Mouse (Mus musculus) stomach, embryonic 15.5 days (tissue): ENCODE results near the gene Prrc2c. TPM values are rescaled to one million over a fixed set of nuclear protein-coding genes. Genes with fewer than 3 reads are reported as not detected.
A peak's percentile ranks its signal among the peaks of the same experiment; 100 is the strongest.
"Not testable (repeated sequence)": the region's sequence is repeated elsewhere in the genome, so short reads cannot be mapped to it uniquely, and the experiment has no call there.

Source experiments
- ATAC-seq: fragments of 200-750 bp; cut with Nextera tagmentation; 2 replicates; pipeline ENCODE4 v1.8.0; 2017; ENCODE audit warnings: low read depth, moderate number of reproducible peaks, moderate TSS enrichment; ENCODE audit not compliant: insufficient read depth, low FRiP score
- H3K27ac ChIP-seq: fragments of 300-500 bp; sonication (generic); 2 replicates; pipeline ENCODE4 v1.5.1; 2015; ENCODE audit warnings: mild to moderate bottlenecking, inconsistent platforms
- H3K27me3 ChIP-seq: fragments of 300-500 bp; sonication (generic); replicated peaks from 2 replicates; pipeline ENCODE4 v1.6.1; 2015; ENCODE audit warnings: inconsistent platforms
- H3K36me3 ChIP-seq: fragments of 300-500 bp; sonication (generic); 2 replicates; pipeline ENCODE4 v1.6.1; 2015; ENCODE audit warnings: inconsistent platforms
- H3K4me1 ChIP-seq: fragments of 300-500 bp; sonication (generic); 2 replicates; pipeline ENCODE4 v1.6.1; 2015; ENCODE audit warnings: inconsistent platforms
- H3K4me2 ChIP-seq: fragments of 300-500 bp; sonication (generic); 2 replicates; pipeline ENCODE4 v1.6.1; 2015; ENCODE audit warnings: mild to moderate bottlenecking, inconsistent platforms
- H3K4me3 ChIP-seq: fragments of 300-500 bp; sonication (generic); replicated peaks from 2 replicates; pipeline ENCODE4 v1.5.1; 2015; ENCODE audit warnings: inconsistent platforms
- H3K9ac ChIP-seq: fragments of 300-500 bp; sonication (generic); 2 replicates; pipeline ENCODE4 v1.6.1; 2015; ENCODE audit warnings: inconsistent platforms
- H3K9me3 ChIP-seq: fragments of 300-500 bp; sonication (generic); 2 replicates; pipeline ENCODE4 v1.6.1; 2016; ENCODE audit warnings: inconsistent platforms
- WGBS: fragments of 180-500 bp; shearing (Covaris S2); methylation state at CpG from one replicate; pipeline ENCODE4 v1.1.7; 2015; 5-methylcytosine and 5-hydroxymethylcytosine counted together
- polyA plus RNA-seq: library from polyadenylated mRNA; unstranded; fragments of >200 nt; fragmentation: Nextera tagmentation; extraction: Ambion mirVana; gene quantifications from 2 replicates; pipeline ENCODE4 v1.2.1, GENCODE M21; 2015

Prrc2c gene
- polyA plus RNA-seq, 1 experiment from 2014 or later = 144 TPM

DNA sequence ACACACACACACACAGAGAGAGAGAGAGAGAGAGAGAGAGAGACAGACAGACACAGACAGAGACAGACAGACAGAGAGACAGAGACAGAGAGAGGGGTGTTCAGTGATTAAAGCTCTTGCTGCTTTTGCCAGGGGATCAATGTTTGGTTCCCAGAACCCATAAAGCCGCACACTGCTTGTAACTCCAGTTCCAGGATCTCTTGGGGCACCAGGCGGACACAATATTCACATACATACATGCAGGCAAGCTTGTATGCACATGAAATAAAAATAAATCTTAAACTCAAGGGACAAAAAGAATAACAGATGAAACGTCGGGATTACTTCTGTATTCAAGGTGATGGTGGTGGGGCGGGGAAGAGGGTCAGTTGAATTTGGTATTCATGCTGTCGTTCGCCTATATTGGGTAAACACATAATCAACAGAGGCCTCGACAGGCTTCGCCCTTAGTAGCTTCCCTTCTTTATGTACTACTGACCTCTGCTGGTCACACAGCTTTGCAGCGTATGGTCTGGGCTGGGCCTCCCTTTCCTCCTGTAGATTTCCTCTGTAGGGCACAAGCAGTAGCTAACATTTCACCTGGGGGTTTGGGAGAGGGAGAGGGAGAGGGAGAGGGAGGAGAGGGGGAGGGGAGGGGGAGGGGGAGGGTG is 75.4 kb downstream of the Prrc2c start:
- Histone ChIP-seq H3K27me3 (no peaks in the 10 kb centered on the region), H3K9me3 (no peaks in the 10 kb centered on the region), H3K4me3 (no peak overlapping the region), H3K4me1 (no peaks in the 10 kb centered on the region), H3K4me2 (no peak overlapping the region; the same call in 1 of the 2 replicates), H3K36me3 (no peaks in the 10 kb centered on the region), H3K27ac (no peak overlapping the region), H3K9ac (no peak overlapping the region)
- 10% methylated on average over 10 of the region's 10 CpGs for whole genome bisulfite sequencing
- peak; percentile 91 for ATAC-seq

DNA sequence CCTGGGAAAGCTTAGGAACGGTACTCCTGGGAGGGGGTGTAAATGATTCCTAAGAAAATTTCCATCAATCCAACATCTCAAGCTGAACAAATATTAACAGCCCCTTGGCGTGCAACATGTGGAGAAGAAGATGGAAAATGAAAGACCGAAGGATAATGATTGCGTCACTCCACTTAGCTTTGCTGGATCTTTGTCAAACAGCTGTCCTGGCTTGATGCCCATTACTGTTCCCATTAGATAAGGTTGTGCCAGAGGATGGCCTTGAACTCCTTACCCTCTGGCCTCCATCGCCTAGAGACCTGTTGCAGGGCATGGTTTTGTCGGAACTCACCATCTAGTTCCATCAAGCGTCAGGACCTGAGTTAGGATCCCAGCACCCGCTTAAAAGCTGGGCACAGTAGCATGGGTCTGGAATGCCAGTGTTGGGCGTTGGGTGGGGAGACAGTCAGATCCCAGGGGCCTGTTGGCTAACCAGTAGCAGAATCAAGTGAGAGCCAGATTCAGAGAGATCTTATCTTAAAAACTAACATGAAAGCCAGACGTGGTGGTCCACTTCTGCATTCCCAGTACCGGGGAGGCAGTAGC is 80.0 kb downstream of the Prrc2c start:
- Histone ChIP-seq H3K27ac (no peak overlapping the region), H3K9me3 (no peaks in the 10 kb centered on the region), H3K4me3 (no peak overlapping the region), H3K9ac (no peak overlapping the region), H3K4me2 (no peak overlapping the region), H3K36me3 (no peaks in the 10 kb centered on the region), H3K27me3 (no peaks in the 10 kb centered on the region), H3K4me1 (no peaks in the 10 kb centered on the region)
- ATAC-seq = no peak
- WGBS = 78% methylated on average over 11 of the region's 11 CpGs

DNA sequence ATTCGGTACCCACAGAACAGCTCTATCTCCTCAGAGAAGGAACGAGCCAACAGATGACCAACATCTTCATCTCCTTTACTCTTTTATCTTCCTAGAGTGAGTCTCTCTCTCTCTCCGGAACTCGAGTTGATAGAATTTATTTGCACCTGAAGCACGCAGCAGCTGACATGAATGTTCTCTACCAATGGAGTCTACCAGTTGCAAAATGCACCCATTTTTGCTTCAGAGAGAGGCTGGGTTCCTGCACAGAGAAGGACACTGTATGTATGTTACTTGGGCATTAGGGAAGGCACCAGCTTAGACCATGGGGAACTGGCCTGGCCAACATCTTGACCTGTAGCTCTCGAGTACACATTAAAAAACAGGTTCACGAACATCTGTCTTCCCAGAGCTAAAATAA is 82.2 kb downstream of the Prrc2c start, which contains the start of gene Myocos:
Gene Myocos (minus strand): TSS at position 101 of the 400 bp plus-strand sequence.
- Histone ChIP-seq H3K27ac (no peak within 1 kb of the TSS), H3K9me3 (no peaks in the 10 kb centered on the region), H3K4me1 (no peaks in the 10 kb centered on the region), H3K4me2 (no peak within 1 kb of the TSS), H3K4me3 (no peak within 1 kb of the TSS), H3K9ac (no peak within 1 kb of the TSS), H3K27me3 (no peaks in the 10 kb centered on the region), H3K36me3 (no peaks in the 10 kb centered on the region)
- no peak for ATAC-seq
- WGBS = 89% methylated on average over 7 of the region's 7 CpGs

DNA sequence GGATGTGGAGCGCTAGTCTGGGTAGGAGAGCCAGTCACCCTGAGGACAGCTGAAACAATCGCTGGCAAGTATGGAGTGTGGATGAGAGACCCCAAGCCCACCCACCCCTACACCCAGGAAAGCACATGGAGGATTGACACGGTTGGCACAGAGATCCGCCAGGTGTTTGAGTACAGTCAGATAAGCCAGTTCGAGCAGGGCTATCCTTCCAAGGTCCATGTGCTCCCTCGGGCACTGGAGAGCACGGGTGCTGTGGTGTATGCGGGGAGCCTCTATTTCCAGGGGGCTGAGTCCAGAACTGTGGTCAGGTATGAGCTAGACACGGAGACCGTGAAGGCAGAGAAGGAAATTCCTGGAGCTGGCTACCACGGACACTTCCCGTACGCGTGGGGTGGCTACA is 91.9 kb downstream of the Prrc2c start:
- H3K27ac ChIP-seq = no peak overlapping the region
- H3K36me3 ChIP-seq = no peaks in the 10 kb centered on the region
- 93% methylated on average over 14 of the region's 14 CpGs for WGBS
- no peak for ATAC-seq
- H3K9ac ChIP-seq = no peak overlapping the region
- H3K27me3 ChIP-seq = no peaks in the 10 kb centered on the region
- no peaks in the 10 kb centered on the region for H3K9me3 ChIP-seq
- no peaks in the 10 kb centered on the region for H3K4me1 ChIP-seq
- H3K4me2 ChIP-seq = no peak overlapping the region
- no peak overlapping the region for H3K4me3 ChIP-seq

DNA sequence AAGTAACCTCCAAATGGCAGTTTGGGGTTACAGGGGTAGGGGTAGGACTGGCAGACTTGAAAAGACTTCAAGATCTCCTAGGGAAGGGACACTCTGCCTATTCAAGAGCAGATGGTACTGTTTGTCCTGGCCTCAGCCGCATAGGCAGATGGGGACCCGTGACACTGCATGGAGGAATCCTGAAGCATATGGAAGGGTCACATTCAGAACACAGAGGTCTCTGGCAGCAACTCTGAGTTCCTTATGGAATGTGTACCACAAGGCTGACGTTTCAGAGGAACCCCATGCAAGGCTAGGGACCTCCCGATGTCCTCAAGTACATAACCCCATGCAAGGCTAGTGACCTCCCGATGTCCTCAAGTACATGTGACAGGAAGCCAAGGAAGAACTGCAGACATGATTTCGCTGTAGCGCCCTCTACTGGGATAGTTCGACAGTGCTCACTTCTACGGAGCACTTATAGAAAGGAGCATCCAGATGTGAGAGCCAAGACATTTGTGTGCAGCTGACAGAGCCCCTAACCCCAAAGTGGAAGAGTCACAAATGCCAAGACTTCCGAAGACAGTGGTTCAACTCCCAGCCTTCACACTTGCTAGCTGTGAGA is 94.2 kb downstream of the Prrc2c start:
- Histone ChIP-seq H3K9ac (no peak overlapping the region), H3K9me3 (no peaks in the 10 kb centered on the region), H3K4me1 (no peaks in the 10 kb centered on the region), H3K27me3 (no peaks in the 10 kb centered on the region), H3K4me2 (no peak overlapping the region), H3K27ac (no peak overlapping the region), H3K4me3 (no peak overlapping the region), H3K36me3 (no peaks in the 10 kb centered on the region)
- ATAC-seq = no peak
- 77% methylated on average over 10 of the region's 10 CpGs for WGBS

DNA sequence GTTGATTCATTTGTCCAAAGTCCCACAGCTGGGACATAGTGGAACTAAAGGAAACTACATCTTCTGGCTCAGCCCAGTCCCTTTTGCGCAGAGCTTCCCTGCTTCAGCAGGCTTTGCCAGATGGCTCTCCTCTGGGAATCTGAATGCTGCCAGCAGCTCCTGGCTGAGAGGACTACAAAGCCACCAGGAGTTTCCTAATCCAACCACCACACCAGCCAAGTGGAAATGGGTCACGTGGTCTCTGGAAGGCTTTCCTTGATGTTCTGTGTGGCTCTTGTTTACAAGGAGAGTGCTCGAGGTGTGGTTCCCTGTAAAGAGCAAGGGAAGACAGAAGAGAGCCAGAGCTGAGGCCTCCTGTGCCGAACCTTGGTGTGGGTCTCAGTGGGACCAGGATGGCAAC is 96.6 kb downstream of the Prrc2c start:
- H3K9me3 ChIP-seq = no peaks in the 10 kb centered on the region
- no peak overlapping the region for H3K4me3 ChIP-seq
- H3K36me3 ChIP-seq = no peaks in the 10 kb centered on the region
- no peak overlapping the region for H3K27ac ChIP-seq
- no peak overlapping the region for H3K9ac ChIP-seq
- H3K4me1 ChIP-seq = no peaks in the 10 kb centered on the region
- H3K27me3 ChIP-seq = no peaks in the 10 kb centered on the region
- ATAC-seq = no peak
- 35% methylated on average over 4 of the region's 4 CpGs for WGBS
- no peak overlapping the region for H3K4me2 ChIP-seq

DNA sequence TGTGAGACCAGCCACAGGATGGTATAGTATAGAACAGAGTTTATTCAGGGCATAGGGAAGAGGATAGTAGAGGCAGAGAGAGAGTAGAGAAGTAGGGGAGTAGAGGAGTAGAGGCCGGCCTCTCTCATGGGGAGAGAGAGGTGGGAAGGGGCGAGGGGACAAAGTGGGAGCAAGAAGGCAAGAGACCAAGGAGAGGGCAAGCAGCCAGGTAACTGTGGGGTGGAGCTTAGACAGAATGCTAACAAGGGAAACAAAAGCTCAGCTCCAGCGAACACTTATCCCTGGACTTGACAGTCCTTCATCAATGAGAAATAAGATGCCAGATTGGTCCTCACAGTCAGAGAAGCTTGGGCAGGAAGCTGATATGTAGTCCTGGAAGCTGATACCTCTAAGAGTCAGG is 97.8 kb downstream of the Prrc2c start:
- WGBS = 81% methylated on average over 3 of the region's 3 CpGs

DNA sequence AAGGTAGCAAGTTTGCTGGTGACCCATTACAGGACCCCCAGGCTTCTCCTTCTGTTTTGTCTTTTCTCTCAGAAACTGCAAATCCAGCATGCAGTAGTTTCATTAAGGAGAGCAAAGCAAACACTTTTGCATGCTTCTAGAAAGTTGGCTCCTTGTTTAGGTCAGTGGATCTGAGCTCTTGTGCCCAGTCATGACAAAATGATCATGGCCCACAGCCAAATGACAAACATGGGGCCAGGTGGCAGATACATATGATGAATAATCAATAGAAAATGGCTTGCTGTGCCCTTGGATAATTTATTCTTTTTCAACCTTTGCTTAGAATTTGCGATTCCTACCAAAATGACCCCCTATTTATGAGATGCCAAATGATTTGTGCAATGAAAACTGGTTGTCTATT is 100.5 kb downstream of the Prrc2c start:
- Histone ChIP-seq H3K9me3 (no peaks in the 10 kb centered on the region), H3K9ac (no peak overlapping the region), H3K4me3 (no peak overlapping the region), H3K27me3 (no peaks in the 10 kb centered on the region), H3K4me1 (no peaks in the 10 kb centered on the region), H3K36me3 (no peaks in the 10 kb centered on the region), H3K27ac (no peak overlapping the region), H3K4me2 (no peak overlapping the region)
- no peak for ATAC-seq
- WGBS = 83% methylated on average over 1 of the region's 1 CpGs

More for the DNA sequence above, 97.8 kb downstream of the Prrc2c start:
- H3K27me3 ChIP-seq = no peaks in the 10 kb centered on the region
- no peaks in the 10 kb centered on the region for H3K36me3 ChIP-seq
- no peak for ATAC-seq
- H3K9ac ChIP-seq = no peak overlapping the region
- H3K4me2 ChIP-seq = no peak overlapping the region
- H3K9me3 ChIP-seq = no peaks in the 10 kb centered on the region
- no peaks in the 10 kb centered on the region for H3K4me1 ChIP-seq
- no peak overlapping the region for H3K4me3 ChIP-seq
- H3K27ac ChIP-seq = no peak overlapping the region

DNA sequence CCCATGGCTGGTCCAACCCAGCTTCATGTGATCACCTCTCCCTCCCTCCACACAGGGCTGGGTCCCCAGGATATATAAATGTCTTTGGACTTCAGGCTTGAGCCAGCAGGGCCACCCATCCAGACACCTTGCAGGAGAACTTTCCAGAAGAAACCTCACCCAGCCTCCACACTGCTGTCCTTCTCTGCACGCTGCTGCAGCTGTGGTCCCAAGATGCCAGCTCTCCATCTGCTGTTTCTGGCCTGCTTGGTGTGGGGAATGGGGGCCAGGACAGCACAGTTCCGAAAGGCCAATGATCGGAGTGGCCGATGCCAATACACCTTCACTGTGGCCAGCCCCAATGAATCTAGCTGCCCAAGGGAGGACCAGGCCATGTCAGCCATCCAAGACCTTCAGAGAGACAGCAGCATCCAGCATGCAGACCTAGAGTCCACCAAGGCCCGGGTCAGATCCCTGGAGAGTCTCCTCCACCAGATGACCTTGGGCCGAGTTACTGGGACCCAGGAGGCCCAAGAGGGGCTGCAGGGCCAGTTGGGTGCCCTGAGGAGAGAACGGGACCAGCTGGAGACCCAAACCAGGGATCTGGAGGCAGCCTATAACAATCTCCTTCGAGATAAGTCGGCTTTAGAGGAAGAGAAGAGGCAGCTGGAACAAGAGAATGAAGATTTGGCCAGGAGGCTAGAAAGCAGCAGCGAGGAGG is 101.2 kb downstream of the Prrc2c start, which contains the start of gene Myoc:
Gene Myoc (plus strand): TSS at position 105 of the 700 bp plus-strand sequence.
- WGBS = 72% methylated on average over 10 of the region's 10 CpGs
- H3K4me3 ChIP-seq = no peak within 1 kb of the TSS
- no peak within 1 kb of the TSS for H3K4me2 ChIP-seq
- ATAC-seq = no peak
- no peaks in the 10 kb centered on the region for H3K27me3 ChIP-seq
- H3K36me3 ChIP-seq = no peaks in the 10 kb centered on the region
- no peak within 1 kb of the TSS for H3K27ac ChIP-seq
- H3K9me3 ChIP-seq = no peaks in the 10 kb centered on the region
- no peak within 1 kb of the TSS for H3K9ac ChIP-seq
- H3K4me1 ChIP-seq = no peaks in the 10 kb centered on the region

DNA sequence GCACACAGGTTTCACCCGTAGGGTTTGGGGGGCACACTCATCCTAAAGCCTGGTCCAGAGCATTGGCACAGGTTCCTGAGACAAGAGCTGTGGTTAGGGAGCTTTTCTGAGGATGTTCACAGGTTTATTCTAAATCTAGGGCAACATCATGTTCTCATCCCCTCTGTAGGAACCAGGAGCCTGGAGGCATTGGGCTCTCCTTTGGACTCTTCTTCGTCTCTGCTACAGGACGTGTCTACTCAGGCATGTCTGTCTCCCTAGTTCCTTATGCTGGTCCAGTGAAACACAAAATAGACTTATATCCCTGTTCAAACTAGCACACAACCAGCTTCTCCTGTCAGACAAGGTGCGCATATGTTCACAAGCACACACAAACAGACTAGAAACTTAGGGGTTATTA is 101.8 kb downstream of the Prrc2c start:
- H3K4me2 ChIP-seq = no peak overlapping the region
- ATAC-seq = no peak
- no peaks in the 10 kb centered on the region for H3K9me3 ChIP-seq
- H3K27ac ChIP-seq = no peak overlapping the region
- H3K9ac ChIP-seq = no peak overlapping the region
- H3K4me1 ChIP-seq = no peaks in the 10 kb centered on the region
- WGBS = 89% methylated on average over 4 of the region's 4 CpGs
- no peaks in the 10 kb centered on the region for H3K27me3 ChIP-seq
- no peaks in the 10 kb centered on the region for H3K36me3 ChIP-seq
- no peak overlapping the region for H3K4me3 ChIP-seq

DNA sequence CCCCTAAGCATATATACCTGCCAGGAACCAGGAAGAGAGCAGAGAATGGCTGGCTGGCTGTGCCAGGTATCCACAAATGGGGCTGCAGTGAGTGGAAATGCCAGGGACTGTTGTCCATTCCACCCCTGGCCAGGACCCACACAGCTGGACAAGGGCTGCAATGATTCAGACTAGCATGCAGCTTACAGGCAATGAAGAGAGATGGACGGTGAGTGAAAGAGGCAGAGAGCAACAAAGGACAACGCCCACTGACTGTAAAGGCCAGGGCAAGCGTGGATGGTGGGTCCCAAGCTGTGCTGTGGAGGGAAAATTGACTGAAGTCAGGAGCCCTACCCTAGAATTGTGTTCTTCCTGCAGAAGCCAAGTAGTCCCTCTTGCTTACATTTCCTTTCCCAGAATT is 103.8 kb downstream of the Prrc2c start:
- H3K9me3 ChIP-seq = no peaks in the 10 kb centered on the region
- no peak for ATAC-seq
- 62% methylated on average over 3 of the region's 3 CpGs for WGBS
- no peaks in the 10 kb centered on the region for H3K27me3 ChIP-seq
- no peak overlapping the region for H3K4me2 ChIP-seq
- H3K27ac ChIP-seq = no peak overlapping the region
- no peaks in the 10 kb centered on the region for H3K36me3 ChIP-seq
- H3K9ac ChIP-seq = no peak overlapping the region
- H3K4me3 ChIP-seq = no peak overlapping the region
- H3K4me1 ChIP-seq = no peaks in the 10 kb centered on the region

DNA sequence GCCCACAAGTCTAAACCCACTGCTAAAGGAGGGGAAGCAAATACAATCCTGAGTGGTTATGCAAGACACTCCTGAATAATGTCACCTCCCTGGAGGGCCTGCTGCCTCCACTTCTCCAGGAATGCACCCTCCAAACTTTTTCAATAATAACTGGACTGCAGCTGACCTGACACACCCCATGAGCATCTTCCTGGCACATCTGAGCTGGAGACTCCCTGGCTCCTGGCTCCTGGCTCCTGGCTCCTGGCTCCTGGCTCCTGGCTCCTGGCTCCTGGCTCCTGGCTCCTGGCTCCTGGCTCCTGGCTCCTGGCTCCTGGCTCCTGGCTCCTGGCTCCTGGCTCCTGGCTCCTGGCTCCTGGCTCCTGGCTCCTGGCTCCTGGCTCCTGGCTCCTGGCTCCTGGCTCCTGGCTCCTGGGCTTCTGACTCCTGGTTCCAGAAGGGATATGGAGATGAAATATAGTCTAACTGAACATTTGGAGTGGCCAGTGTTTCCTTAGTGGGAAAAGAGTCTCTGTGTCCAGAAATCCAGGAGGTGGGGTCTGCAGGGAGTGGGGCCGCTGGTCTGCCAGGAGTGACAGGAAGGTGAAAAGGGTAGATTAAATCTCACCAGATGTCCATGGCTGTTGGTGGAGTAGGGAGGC is 104.9 kb downstream of the Prrc2c start:
- H3K27me3 ChIP-seq, H3K4me1 ChIP-seq, H3K9ac ChIP-seq, H3K4me3 ChIP-seq, H3K4me2 ChIP-seq, H3K36me3 ChIP-seq, ATAC-seq, H3K27ac ChIP-seq, H3K9me3 ChIP-seq: not testable (repeated sequence)
- 42% methylated on average over 1 of the region's 1 CpGs for WGBS
